Mouse (Mus musculus) C2C12 (cell line): ENCODE measurements around the gene Arhgap28. TPM values are rescaled to one million over a fixed set of nuclear protein-coding genes. Genes with fewer than 3 reads are reported as not detected.

Experiments used
- H3K27me3 ChIP-seq: one replicate; pipeline ENCODE4 v1.6.1; 2011; ENCODE audit not compliant: control insufficient read depth, insufficient read depth, insufficient read length
- H3K36me3 ChIP-seq: one replicate; pipeline ENCODE4 v1.6.1; 2011; ENCODE audit not compliant: control insufficient read depth, insufficient read depth
- H3K4me3 ChIP-seq: one replicate; pipeline ENCODE4 v1.5.1; 2011; ENCODE audit warnings: mild to moderate bottlenecking, control low read depth; ENCODE audit not compliant: poor library complexity, insufficient read depth, severe bottlenecking
- H3K79me2 ChIP-seq: one replicate; pipeline ENCODE4 v1.6.1; 2011; ENCODE audit not compliant: control insufficient read depth, insufficient read depth
- H3K79me3 ChIP-seq: one replicate; pipeline ENCODE4 v1.6.1; 2011; ENCODE audit warnings: low read depth, control low read depth
- H3ac ChIP-seq: one replicate; pipeline ENCODE3; 2011; ENCODE audit warnings: low read depth; ENCODE audit not compliant: control insufficient read depth, insufficient read length
- CEBPB ChIP-seq: IDR thresholded peaks from one replicate; pipeline ENCODE4 v1.6.1; 2011; ENCODE audit warnings: low read depth, mild to moderate bottlenecking, control low read depth, moderate library complexity
- CTCF ChIP-seq: IDR thresholded peaks from one replicate; pipeline ENCODE4 v1.5.1; 2011; ENCODE audit not compliant: control insufficient read depth, insufficient read depth, insufficient read length
- FOSL1 ChIP-seq: IDR thresholded peaks from one replicate; pipeline ENCODE4 v1.8.0; 2011; ENCODE audit warnings: mild to moderate bottlenecking, low read length; ENCODE audit not compliant: poor library complexity, insufficient read depth, severe bottlenecking
- MAX ChIP-seq: IDR thresholded peaks from one replicate; pipeline ENCODE4 v1.6.1; 2011; ENCODE audit warnings: mild to moderate bottlenecking, control low read depth
- MYOD1 ChIP-seq: IDR thresholded peaks from one replicate; pipeline ENCODE4 v1.6.1; 2011; ENCODE audit warnings: low read depth; ENCODE audit not compliant: control insufficient read depth, insufficient read length
- MYOG ChIP-seq: IDR thresholded peaks from one replicate; pipeline ENCODE4 v1.6.1; 2011; ENCODE audit not compliant: control insufficient read depth, insufficient read length; ENCODE audit errors: extremely low read depth
- USF1 ChIP-seq: IDR thresholded peaks from one replicate; pipeline ENCODE4 v1.6.1; 2011; ENCODE audit warnings: low read depth, mild to moderate bottlenecking, control low read depth, moderate library complexity
- polyA plus RNA-seq: library from polyadenylated mRNA; unstranded; fragments of >200 nt; fragmentation: generic; extraction: Trizol; gene quantifications from one replicate; pipeline ENCODE4 v1.2.1, GENCODE M21; 2012; ENCODE audit warnings: missing spikeins

Arhgap28 gene
- polyA plus RNA-seq, 1 experiment = 4.3 TPM

DNA sequence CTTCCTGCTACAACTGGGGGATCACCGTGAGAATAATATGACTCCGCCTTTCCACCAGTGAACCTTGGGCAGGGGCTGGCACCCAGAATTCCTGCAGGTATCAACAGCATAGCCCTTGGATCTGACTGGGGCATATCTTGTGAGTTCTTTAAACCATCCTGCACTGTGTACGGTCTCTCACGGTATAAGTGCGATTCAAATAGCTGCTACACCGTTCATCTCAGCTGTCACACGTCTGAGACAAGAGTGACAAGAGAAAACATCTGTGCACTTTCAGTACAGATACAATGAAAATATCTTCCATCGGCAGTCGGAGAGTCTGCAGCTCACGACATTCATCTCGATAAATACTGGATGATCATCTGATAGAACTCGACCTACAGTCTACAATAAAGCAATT lies 126.3 kb downstream of the Arhgap28 start:
- H3K27me3 ChIP-seq = no peaks in the 10 kb centered on the region
- H3K79me2 ChIP-seq = no peaks in the 10 kb centered on the region
- no peak overlapping the region for H3ac ChIP-seq
- H3K4me3 ChIP-seq = no peak overlapping the region
- peaks cover 7% of the 10 kb centered on the region for H3K36me3 ChIP-seq
- TF ChIP-seq USF1 = no peak
- TF ChIP-seq MYOD1 = no peak
- no peak for TF ChIP-seq MAX
- TF ChIP-seq FOSL1 = no peak
- TF ChIP-seq MYOG = no peak
- TF ChIP-seq CTCF = no peak
- TF ChIP-seq CEBPB = no peak
- no peaks in the 10 kb centered on the region for H3K79me3 ChIP-seq

GRCm38 (mm10) chr17:67869731-67870601 lies 134.0 kb downstream of the Arhgap28 start:
- no peaks in the 10 kb centered on the region for H3K27me3 ChIP-seq
- H3ac ChIP-seq = no peak overlapping the region
- TF ChIP-seq MYOD1 (no peak), CTCF (peak; percentile 51)
- H3K4me3 ChIP-seq = no peak overlapping the region
- no peaks in the 10 kb centered on the region for H3K79me3 ChIP-seq
- H3K79me2 ChIP-seq = no peaks in the 10 kb centered on the region
- H3K36me3 ChIP-seq = peaks cover 26% of the 10 kb centered on the region

DNA sequence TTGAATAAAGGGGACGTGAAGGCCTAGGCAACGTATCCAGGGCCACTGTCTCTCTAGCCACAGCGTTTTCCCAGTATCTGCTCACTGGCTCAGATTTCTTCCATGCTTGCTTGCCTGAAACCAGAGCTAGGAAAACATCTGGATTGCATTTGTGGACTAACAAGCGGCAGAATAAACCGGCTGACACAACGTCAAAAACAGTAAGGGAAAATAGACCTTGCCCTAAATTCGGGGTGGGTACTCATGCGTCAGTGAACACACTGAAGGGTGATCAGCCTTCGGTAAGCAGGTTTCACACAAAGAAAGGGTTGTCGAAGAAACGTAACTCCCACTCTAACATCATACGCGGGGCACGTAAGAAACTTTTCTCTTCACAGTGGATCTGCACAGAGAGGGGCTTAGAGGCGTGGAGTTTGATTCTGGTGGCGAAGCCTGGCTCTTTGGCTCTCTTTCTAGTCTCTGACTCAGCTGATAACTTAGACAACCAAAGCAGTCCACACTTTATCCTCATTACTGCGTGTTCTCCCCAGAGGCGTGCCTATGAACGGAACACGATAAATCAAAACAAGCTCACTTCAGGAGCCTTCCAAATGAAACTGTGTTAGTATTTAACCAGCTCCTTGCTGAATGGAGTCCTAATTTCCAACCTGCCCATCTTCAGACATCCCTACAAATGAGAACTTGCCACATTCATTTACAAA lies 137.2 kb downstream of the Arhgap28 start:
- no peaks in the 10 kb centered on the region for H3K79me2 ChIP-seq
- peaks cover 28% of the 10 kb centered on the region for H3K36me3 ChIP-seq
- TF ChIP-seq CTCF (no peak), MAX (no peak), USF1 (no peak), CEBPB (no peak), FOSL1 (no peak), MYOG (no peak), MYOD1 (no peak)
- no peak overlapping the region for H3ac ChIP-seq
- no peaks in the 10 kb centered on the region for H3K79me3 ChIP-seq
- no peak overlapping the region for H3K4me3 ChIP-seq
- no peaks in the 10 kb centered on the region for H3K27me3 ChIP-seq

DNA sequence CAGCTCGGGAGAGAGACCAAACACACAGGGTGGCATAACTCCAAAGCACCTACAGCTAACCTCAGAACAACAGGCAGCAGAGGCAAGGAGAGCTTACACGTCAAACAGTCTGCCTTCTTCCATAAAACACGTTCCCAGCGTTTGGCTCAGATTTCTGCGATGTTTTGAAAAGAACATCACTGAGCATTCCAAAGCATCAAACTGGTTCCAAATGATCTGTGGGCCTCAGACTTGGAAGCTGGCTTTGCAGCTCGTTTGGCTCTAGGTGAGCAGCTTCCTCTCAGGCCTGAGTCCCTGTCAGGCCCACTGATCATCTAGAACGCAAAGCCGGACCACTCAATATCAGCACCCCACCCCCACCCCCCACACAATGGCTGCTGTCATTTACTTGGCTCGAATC lies 137.9 kb downstream of the Arhgap28 start:
- no peaks in the 10 kb centered on the region for H3K79me2 ChIP-seq
- H3K27me3 ChIP-seq = no peaks in the 10 kb centered on the region
- TF ChIP-seq CEBPB = no peak
- TF ChIP-seq MYOG = no peak
- no peak for TF ChIP-seq USF1
- no peak for TF ChIP-seq FOSL1
- TF ChIP-seq MYOD1 = no peak
- TF ChIP-seq MAX = no peak
- TF ChIP-seq CTCF = no peak
- no peak overlapping the region for H3K4me3 ChIP-seq
- no peak overlapping the region for H3ac ChIP-seq
- peaks cover 26% of the 10 kb centered on the region for H3K36me3 ChIP-seq
- H3K79me3 ChIP-seq = no peaks in the 10 kb centered on the region

DNA sequence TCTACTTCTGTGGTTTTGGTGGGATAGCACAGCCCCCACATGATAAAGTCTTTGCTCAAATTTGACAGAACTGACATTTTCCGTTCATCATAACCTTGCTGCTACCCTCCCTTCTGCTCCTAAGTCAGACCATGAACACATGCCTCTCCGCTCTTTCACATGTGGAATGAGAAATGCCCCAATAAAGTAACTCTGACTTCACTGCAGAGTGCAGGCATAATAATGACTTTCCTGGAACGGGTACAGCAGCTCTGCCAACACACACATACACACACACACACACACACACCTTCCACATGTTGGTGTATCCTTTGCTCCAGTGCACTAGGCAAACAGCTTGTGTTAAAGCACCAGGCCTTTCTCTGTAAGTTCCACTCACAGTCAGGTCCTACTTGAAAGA lies 139.0 kb downstream of the Arhgap28 start:
- Histone ChIP-seq H3K79me2 (no peaks in the 10 kb centered on the region), H3K4me3 (no peak overlapping the region), H3K36me3 (peaks cover 26% of the 10 kb centered on the region), H3K27me3 (no peaks in the 10 kb centered on the region), H3K79me3 (no peaks in the 10 kb centered on the region), H3ac (no peak overlapping the region)
- TF ChIP-seq FOSL1 (no peak), CEBPB (no peak), MYOD1 (no peak), CTCF (no peak), MYOG (no peak), USF1 (no peak), MAX (no peak)

- no peak overlapping the region for H3ac ChIP-seq
- no peak overlapping the region for H3K4me3 ChIP-seq
- H3K27me3 ChIP-seq = no peaks in the 10 kb centered on the region
- no peaks in the 10 kb centered on the region for H3K79me3 ChIP-seq
- no peaks in the 10 kb centered on the region for H3K79me2 ChIP-seq
- peaks cover 26% of the 10 kb centered on the region for H3K36me3 ChIP-seq
- TF ChIP-seq MAX (no peak), FOSL1 (no peak), USF1 (no peak), CTCF (no peak), MYOG (no peak), CEBPB (no peak), MYOD1 (no peak)
These were observed 139.6 kb downstream of the Arhgap28 start for GRCm38 (mm10) chr17:67864363-67864762.
